Mouse (Mus musculus) cerebellum, postnatal 25 days (tissue): ENCODE data around the gene Oas1a.
A peak's percentile ranks its signal among the peaks of the same experiment; 100 is the strongest.
"Not testable (repeated sequence)": the region's sequence is repeated elsewhere in the genome, so short reads cannot be mapped to it uniquely, and the experiment has no call there.

Experiments
- DNase-seq, 2 experiments: peaks; one replicate each; pipeline ENCODE4 v3.0.0; 2021; ENCODE audit warnings: mixed read lengths in 2 of 2

Oas1a gene

DNA sequence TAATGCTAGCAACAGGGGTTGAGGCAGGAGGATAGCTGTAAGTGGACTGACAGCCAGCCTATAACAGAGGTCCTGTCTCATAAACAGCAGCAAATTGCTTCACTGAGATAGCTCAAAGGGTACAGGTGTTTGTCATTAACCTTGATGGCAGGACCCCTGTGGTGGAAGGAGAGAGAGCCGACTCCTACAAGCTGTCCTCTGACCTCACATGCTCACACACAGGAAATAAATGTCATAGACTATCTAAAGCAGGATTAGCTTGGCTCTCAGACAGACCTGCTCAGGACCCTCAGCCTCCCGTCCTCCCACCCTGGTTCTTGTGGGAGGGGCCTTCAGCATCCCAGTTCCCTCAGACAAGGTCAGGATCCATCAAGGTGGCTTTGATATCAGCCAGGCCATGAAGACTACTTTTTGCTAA, 15.1 kb downstream of the Oas1a start:
- DNase-seq = no peak

DNA sequence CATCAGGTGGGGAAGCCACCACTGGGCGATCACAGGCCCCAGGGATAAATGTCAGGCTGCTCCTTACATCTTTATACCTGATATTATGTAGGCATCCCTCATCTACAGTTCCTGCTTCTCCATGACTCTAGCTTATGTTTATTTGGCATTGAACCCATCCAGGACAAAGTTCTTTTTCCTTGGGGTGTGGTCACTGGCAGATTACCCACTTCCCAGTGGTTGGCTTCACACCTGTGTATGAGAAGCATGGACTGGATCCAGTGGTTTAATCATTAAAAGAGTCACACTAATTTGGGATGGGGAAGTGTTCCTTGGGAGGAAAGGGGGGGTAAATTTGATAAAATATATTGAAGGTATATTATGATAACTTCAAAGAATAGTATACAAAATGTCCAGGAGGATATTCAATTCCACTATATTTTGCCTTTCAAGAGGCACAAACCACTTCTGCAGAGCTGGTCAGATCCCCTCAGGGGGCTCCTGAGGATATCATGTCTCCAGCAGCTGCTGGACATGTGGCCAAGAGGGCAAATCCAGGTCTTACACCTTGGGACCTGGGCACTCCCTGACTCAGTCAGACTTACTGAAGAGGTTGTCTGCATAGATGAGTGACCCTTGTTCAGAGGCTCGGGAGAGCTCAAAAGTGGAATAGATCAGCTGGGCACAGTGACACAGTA, 15.6 kb downstream of the Oas1a start:
- DNase-seq = not testable (repeated sequence)

DNA sequence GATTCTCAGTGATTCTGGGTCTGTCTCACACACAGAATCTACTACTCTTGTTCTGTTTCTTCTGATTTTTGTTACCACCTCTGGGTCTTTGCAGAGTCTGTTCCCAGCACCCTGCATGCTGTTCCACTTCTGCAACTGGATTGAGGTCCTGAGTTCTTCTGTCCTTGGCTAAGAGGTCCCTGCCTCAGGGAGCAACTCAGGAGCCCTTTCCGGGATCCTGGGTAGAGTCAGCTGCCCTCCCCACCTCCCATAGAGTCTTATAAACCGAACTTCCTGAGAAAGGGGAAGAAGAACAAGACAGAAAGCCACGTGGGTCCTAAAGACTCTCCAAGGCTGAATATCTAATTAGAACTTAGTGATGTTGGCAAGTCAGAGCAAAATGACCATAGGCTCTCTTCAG, 16.3 kb downstream of the Oas1a start:
- DNase-seq = no peak

DNA sequence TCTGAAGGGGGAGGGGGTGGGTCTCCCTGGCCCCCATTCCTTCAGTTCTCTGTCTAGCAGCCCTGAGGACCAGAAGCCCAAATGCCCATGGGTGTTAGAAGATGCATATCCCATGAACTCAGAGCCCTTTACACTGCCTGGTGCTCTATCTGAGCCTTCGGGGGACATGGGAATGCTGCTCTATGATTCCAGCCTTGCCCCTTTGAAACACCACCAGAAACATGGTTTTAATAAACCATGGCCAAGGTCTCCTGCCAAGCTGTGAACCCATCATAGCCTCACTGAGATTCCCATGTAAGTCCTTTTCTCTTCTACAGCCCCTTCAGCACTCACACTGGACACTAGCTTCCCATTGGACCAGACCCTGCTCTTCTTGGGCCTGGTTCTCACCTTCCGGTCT, 17.3 kb downstream of the Oas1a start:
- no peak for DNase-seq

DNA sequence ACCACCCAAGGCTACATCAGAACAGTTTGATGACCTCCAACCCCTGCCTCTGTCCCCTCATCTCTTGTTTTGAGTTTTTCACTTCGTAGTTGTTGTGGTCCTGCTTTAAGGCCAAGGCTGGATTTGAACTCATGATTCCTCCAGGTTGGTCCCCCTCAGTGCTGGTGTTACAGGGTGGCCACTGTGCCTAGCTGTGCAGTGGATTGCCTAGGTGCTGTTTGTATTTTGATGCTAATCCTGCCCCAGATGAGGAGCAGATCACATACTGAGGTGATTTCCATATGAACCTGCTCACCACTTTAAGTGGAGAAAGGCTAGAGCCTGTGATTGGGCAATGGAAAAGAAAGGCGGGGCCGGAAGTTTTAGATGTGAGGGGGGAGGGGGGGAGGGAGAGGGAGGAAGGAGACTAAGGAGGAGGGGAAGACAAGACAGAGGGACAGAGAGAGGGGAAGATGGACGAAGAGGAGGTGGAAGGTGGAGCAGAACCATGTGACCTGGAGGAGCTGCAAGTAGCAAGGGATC, 19.0 kb downstream of the Oas1a start:
- not testable (repeated sequence) for DNase-seq

DNA sequence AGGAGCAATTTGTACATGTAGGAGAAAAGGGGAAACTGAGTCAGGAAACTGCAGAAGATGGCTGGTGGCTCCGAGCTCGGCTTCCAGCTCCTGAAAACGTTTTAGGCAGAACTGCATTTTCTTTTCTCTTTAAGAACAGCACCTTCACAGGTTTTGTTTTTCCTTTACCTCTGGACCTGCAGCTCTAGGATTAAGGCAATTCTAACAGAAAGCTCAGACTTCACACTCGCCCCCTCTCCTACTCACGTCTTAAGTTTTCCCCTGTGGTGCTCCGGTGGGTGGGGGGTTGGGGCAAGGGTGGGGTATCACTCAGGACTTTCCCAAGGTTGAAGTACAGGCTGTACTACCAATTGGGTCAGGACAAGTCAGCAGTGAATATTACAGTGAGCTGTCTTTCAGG, 19.5 kb downstream of the Oas1a start:
- no peak for DNase-seq

DNA sequence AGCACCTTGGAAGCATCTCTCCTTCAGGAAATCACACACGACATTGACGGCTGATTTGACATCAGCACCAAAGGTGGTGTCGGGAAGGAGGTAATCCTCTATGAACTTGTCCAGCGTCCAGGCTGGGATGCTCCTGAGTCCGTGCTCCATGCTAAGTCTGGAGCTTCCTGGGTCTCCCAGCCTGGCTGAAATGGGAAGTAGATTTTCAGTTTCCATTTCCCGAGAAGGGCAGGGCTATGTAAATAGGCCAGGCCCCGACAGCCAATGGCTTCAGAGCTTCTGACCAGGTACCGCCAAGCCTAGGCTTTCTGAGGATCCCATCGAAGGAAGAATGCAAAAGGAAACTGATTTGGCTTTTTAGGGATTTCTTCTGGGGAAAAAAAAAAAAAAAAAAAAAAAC, 19.9 kb downstream of the Oas1a start, which contains the start of gene Oas1g:
TSS of gene Oas1g (minus strand) at position 201 of the 400 bp plus-strand sequence.
- DNase-seq = not testable (repeated sequence)

DNA sequence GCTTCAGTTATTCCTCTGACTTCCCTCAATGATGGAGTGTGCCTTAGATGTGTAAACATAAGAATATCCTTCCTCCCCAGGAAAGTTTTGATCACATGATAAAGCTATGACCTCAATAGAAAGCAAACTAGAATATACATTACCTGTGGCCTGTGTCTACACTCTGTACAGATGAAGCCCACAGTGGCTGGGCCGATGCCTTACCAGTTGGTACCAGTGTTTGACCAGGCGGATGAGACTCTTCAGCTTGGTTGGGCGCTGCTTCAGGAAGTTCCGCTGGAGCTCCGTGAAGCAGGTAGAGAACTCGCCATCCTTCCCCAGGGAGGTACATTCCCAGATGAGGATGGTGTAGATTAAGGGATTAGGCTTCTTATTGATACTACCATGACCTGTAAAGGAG, 25.6 kb downstream of the Oas1a start:
- DNase-seq = not testable (repeated sequence)

DNA sequence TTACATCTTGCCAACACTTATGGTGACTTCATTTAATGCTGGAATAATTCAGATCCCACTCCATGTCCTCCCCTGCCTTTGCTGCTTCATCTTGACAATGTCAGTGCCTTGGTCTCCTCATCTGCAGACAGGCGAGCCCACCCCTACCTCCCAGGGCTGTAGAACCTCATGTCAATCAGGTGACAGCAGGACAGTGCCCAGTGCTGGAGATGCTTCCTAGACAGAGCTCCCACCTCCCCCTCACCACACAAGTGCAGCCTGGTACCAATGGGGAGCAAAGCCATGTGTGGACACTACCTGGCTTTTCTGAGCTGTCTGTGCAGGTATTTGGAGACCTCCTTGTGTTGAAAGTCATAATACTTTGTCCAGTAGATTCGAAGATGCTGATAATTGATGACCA, 28.5 kb downstream of the Oas1a start:
- not testable (repeated sequence) for DNase-seq

DNA sequence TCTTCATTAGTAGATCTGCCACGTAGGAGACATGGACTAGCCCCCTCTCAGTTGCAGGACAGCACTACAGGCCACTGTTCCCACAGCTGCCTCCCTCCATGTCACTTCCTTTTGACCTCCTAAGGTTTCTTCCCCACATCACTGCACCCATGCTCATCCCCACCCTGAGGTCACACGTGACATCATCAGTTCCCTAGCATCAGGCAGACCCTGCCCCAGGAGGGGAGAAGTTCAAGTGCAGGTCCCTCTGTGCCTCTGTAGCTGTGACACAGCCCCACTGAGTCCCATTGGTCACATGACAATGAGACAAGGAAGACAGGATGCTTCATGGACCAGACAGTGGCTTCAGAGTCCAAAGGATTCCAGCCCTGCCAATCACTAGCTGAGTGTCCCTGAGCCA, 29.9 kb downstream of the Oas1a start:
- not testable (repeated sequence) for DNase-seq

DNA sequence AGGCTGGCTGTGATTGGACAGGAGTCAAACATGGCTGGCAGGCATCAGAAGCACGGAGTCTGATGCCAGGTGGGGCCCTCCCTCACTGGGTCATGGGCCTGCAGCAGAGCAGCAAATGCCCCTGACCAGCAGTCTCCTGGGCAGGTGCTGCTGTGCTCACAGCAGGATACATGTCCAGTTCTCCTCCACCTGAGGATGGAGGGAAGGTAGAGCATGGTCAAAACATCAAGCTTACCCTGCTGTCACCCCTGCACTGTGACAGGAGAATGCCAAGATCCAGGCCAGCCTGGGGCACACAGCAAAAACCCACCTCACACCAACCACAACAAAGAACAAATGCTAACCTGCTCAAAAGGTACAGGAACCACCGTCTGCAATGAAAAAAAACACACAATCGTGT, 30.5 kb downstream of the Oas1a start:
- DNase-seq = peak in 1 of 2 experiments; percentile 55

DNA sequence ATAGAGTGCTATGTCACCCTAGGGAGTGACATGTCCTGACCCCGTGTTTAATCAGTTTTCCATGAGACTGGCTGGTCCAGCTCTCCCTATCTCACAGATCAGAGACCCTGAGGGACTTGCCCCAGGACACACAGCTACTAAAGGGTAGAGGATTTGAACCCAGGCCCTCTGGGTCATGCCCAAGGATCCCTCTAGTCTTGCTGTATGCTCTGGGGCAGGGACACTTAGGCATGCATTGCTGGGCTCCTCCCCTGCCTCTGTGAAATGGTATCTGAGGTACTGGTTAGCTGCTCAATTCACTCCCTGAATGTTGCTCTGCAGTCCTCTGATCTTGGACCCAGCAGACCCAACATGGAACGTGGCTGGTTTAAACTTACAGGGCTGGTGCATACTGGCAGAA, 35.9 kb downstream of the Oas1a start:
- no peak for DNase-seq

DNA sequence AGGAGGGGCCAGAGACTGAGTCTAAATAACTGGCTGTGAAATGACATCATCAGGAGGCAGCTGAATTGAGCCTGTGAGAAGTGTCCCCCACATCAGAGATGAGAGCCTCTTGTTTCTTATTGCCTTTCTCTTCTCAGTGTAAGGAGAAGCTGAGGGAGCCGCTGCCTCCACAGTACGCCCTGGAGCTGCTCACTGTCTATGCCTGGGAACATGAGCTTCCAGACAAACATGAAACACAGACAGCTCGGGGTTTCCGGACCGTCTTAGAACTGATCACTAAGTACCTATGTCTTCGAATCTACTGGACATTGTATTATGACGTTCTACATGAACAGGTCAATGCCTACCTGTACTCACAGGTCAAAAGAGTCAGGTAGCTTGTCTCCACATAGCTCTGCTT, 36.5 kb downstream of the Oas1a start:
- DNase-seq = no peak

DNA sequence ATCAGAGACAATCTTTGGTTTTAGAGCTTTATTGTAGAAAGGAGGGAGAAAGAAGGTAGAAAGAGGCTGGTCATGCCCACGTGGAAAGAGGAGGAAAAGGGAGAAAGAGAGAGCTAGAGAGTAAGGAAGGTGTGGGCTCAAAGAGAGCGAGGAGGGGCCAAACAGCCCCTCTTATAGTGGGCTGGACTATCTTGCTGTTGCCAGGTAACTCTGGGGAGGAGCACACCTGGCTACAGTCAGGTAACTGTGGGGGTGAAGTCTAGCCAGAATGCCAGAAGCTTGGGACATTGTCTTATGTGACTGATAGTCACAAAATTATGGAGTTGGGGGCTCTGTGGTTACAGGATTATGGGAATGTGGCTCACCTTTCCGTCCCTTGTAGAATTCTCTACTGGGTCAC, 37.2 kb downstream of the Oas1a start:
- DNase-seq = no peak

DNA sequence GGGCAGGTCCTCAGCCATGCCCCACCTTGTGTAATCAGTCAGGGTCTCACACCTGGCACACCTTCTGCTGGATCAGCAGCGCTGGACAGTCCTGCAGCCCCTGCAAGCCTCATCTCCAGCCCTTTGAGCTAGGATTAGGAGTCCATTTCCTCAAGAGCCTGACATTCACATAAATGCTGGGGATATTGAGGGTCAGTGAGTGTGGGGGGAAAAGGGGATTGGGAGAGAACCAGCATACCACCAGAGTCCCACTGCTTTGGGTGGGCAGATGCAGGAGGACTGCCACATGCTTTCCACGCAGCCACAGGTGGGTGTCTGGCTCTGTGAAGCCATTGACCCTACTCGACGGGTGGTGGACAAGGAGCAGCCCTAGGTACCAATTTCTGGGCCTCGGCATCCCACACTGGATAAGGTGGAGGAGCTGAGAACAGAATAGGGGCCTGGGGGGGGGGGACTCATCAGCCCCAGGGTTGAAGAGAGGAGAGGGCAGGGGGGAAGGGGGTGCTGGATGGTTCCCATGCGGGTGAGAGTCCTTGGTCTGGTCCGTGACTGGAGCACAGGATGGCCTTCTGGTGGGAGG, 37.8 kb downstream of the Oas1a start:
- no peak for DNase-seq

DNA sequence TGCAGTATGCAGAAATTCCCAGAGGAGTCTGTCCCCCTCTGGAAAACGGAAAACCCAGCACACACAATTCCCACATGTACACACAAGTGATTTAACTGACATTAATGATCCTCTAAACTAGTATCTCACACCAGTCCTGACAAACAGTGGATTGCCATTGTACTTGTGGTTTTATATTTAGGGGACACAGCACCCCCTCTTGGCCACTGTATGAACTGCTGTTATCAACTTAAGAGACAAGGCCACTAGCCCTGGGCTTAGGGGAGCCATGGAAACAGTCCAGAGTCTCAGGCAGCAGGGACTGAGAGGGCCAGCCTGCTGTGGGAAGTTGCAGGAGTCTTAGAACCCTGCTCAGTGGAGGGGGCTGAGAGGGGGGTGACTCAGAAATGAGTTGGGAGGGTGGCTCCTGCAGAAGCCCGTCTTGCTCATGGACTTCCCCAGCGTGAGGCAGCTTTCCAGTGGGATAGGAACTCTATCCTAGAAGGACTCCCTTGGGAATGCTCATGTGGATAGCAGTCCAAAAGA, 41.9 kb downstream of the Oas1a start:
- DNase-seq = no peak

DNA sequence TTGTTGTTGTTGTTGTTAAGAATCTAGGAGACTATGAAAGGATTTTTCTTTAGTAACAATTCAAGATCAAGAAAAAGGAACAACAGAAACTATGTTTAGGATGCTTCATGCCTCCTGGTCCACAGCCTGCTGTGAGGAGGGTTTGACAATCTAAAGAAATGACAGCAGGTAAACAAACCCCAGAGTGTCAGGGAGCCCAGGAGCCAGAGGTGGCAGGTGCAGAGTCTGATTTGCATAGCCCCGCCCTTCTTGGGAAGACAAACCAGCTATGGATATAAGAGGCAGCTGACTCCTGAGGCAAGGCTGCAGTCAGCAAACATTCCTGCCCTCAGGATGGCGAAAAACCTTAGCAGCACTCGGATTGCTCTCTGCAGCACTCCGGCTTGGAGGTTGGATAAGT, 46.2 kb downstream of the Oas1a start, which contains the start of gene Oas1h:
TSS of gene Oas1h (plus strand) at position 301 of the 400 bp plus-strand sequence.
- DNase-seq = no peak

DNA sequence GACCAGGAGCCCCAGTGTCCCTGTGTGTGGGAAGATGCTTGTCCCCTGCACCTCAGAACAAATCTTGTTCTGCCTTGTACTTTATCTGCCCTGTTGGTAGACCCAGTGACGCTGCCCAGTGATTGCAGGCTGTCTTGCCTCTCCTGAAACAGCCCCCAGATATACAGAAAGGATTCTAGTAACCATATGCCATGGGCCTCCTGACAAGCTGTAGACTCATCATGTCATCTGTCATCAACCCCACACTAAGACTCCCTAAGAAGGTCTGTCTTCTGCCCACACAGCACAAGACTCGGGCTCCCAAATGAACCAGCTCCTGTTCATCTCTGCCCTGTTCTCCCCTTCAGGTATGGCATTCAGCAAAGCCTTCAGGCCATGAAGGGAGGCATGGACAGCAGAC, 48.1 kb downstream of the Oas1a start:
- DNase-seq = peak in 1 of 2 experiments; percentile 51

DNA sequence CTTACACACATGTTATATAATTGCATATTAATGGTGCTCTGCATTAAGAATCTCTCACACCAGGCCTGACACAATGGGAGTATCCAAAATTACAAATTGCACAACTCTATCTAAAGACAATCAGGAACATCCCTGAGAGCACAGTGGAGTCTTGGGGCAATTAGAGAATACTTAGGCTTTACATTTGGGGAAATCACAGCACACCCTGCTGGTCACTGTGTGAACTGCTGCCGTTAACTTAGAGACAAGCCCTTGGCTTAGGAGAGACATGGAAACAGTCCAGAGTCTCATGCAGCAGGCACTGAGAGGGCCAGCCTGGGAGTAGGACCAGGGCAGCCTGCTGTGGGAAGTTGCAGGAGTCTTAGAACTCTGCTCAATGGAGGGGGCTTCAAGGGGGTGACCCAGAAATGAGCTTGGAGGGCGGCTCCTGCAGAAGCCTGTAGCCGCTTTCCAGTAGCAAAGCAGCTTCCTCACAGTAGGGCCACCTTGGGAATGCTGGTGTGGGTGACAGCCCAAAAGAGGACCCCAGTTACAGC, 57.7 kb downstream of the Oas1a start:
- peak; percentile 38 to 54 for DNase-seq

DNA sequence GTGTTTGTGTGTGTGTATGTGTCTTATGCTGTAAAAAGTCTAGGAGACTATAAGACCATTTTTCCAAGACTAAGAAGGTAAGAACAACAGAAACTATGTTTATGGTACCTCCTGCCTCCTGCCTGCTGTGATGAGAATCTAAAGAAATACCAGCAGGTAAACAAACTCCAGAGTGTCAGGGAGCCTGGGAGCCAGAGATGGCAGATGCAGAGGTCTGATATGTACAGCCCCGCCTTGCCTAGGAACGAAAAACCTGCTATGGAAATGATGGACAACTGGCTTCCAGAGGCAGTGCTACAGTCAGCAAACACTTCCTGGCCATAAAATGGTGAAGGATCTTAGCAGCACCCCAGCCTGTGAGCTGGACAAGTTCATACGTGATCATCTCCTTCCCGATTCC, 60.3 kb downstream of the Oas1a start, which contains the start of gene Oas1f:
TSS of gene Oas1f (plus strand) at position 301 of the 400 bp plus-strand sequence.
- DNase-seq = no peak
